Mouse (Mus musculus) lung, postnatal 0 days (tissue): Measurements from ENCODE around the gene Cox17. TPM values are rescaled to one million over a fixed set of nuclear protein-coding genes. Genes with fewer than 3 reads are reported as not detected.
"Not testable (repeated sequence)": the region's sequence is repeated elsewhere in the genome, so short reads cannot be mapped to it uniquely, and the experiment has no call there.

Experiments used
- ATAC-seq: fragments of 200-750 bp; cut with Nextera tagmentation; 2 replicates; pipeline ENCODE4 v1.8.0; 2017; ENCODE audit warnings: moderate library complexity
- DNase-seq: peaks from one replicate; pipeline ENCODE4 v3.0.0-alpha.2; 2016; ENCODE audit warnings: low spot score
- H3K27ac ChIP-seq: fragments of 300-500 bp; sonication (generic); 2 replicates; pipeline ENCODE4 v1.5.1; 2014; ENCODE audit warnings: antibody characterized with exemption, mild to moderate bottlenecking, low read length, mixed read lengths
- H3K27me3 ChIP-seq: fragments of 300-500 bp; sonication (generic); replicated peaks from 2 replicates; pipeline ENCODE4 v1.6.1; 2014; ENCODE audit warnings: low read length, mixed read lengths; ENCODE audit not compliant: insufficient read depth
- H3K36me3 ChIP-seq: fragments of 300-500 bp; sonication (generic); 2 replicates; pipeline ENCODE4 v1.6.1; 2014; ENCODE audit warnings: low read length, mixed read lengths; ENCODE audit not compliant: insufficient read depth
- H3K4me1 ChIP-seq: fragments of 300-500 bp; sonication (generic); 2 replicates; pipeline ENCODE4 v1.6.1; 2014; ENCODE audit warnings: antibody characterized with exemption, low read depth, low read length, mixed read lengths; ENCODE audit not compliant: insufficient read depth
- H3K4me2 ChIP-seq: fragments of 300-500 bp; sonication (generic); replicated peaks from 2 replicates; pipeline ENCODE4 v1.6.1; 2014; ENCODE audit warnings: low read depth, mild to moderate bottlenecking, low read length, moderate library complexity, mixed read lengths
- H3K4me3 ChIP-seq: fragments of 300-500 bp; sonication (generic); 2 replicates; pipeline ENCODE4 v1.5.1; 2014; ENCODE audit warnings: low read depth, low read length
- H3K9ac ChIP-seq: fragments of 300-500 bp; sonication (generic); replicated peaks from 2 replicates; pipeline ENCODE4 v1.6.1; 2014; ENCODE audit warnings: low read depth, mild to moderate bottlenecking
- H3K9me3 ChIP-seq: fragments of 300-500 bp; sonication (generic); 2 replicates; pipeline ENCODE4 v1.6.1; 2016; ENCODE audit warnings: low read length, mixed read lengths
- CTCF ChIP-seq: IDR thresholded peaks from 2 replicates; pipeline ENCODE4 v1.5.1; 2016; ENCODE audit warnings: antibody characterized with exemption, mild to moderate bottlenecking
- EP300 ChIP-seq: IDR thresholded peaks from 2 replicates; pipeline ENCODE4 v1.6.1; 2016; ENCODE audit warnings: antibody characterized with exemption, mild to moderate bottlenecking, control low read depth
- WGBS: fragments of 180-500 bp; shearing (Covaris S2); extraction: QIAGEN DNeasy Blood & Tissue Kit; methylation state at CpG from one replicate; pipeline ENCODE4 v1.1.7; 2014; 5-methylcytosine and 5-hydroxymethylcytosine counted together
- polyA plus RNA-seq: library from polyadenylated mRNA; unstranded; fragments of >200 nt; fragmentation: Nextera tagmentation; extraction: Ambion mirVana; gene quantifications from 2 replicates; pipeline ENCODE4 v1.2.1, GENCODE M21; 2015

The Cox17 gene
- polyA plus RNA-seq, 1 experiment from 2014 or later: 205 TPM

- Histone ChIP-seq H3K4me1 (no peaks in the 10 kb centered on the region), H3K27ac (no peak overlapping the region), H3K4me3 (no peak overlapping the region), H3K27me3 (no peaks in the 10 kb centered on the region), H3K9me3 (no peaks in the 10 kb centered on the region), H3K4me2 (no peak overlapping the region), H3K36me3 (no peaks in the 10 kb centered on the region), H3K9ac (no peak overlapping the region)
- ATAC-seq (no peak), DNase-seq (no peak)
- TF ChIP-seq EP300 (no peak), CTCF (no peak)
- 87% methylated on average over 11 of the region's 11 CpGs for WGBS
These were observed 19.9 kb upstream of the Cox17 start for GRCm38 (mm10) chr16:38326778-38327397.

GRCm38 (mm10) chr16:38329340-38329739, 17.5 kb upstream of the Cox17 start:
- H3K36me3 ChIP-seq: no peaks in the 10 kb centered on the region
- DNase-seq (no peak), ATAC-seq (no peak)
- peak; percentile 20; the same call in 1 of the 2 replicates for TF ChIP-seq CTCF
- no peak for TF ChIP-seq EP300
- H3K4me1 ChIP-seq: no peaks in the 10 kb centered on the region
- H3K27me3 ChIP-seq: no peaks in the 10 kb centered on the region
- no peak overlapping the region for H3K4me3 ChIP-seq
- no peak overlapping the region for H3K9ac ChIP-seq
- no peak overlapping the region for H3K4me2 ChIP-seq
- no peaks in the 10 kb centered on the region for H3K9me3 ChIP-seq
- 82% methylated on average over 3 of the region's 3 CpGs for WGBS
- H3K27ac ChIP-seq: no peak overlapping the region

GRCm38 (mm10) chr16:38334431-38334830, 12.4 kb upstream of the Cox17 start:
- 45% methylated on average over 6 of the region's 6 CpGs for WGBS
- no peak overlapping the region for H3K9ac ChIP-seq
- no peaks in the 10 kb centered on the region for H3K4me1 ChIP-seq
- ATAC-seq: no peak
- no peaks in the 10 kb centered on the region for H3K9me3 ChIP-seq
- no peak for DNase-seq
- H3K36me3 ChIP-seq: no peaks in the 10 kb centered on the region
- TF ChIP-seq CTCF (no peak), EP300 (no peak)
- H3K4me3 ChIP-seq: no peak overlapping the region
- no peaks in the 10 kb centered on the region for H3K27me3 ChIP-seq
- H3K4me2 ChIP-seq: no peak overlapping the region
- no peak overlapping the region for H3K27ac ChIP-seq

- not testable (repeated sequence) for ATAC-seq, H3K27me3 ChIP-seq, H3K4me3 ChIP-seq, H3K9ac ChIP-seq, H3K27ac ChIP-seq, H3K9me3 ChIP-seq, H3K36me3 ChIP-seq, H3K4me2 ChIP-seq, DNase-seq, H3K4me1 ChIP-seq
- 84% methylated on average over 4 of the region's 4 CpGs for WGBS
These were observed 8.7 kb upstream of the Cox17 start for GRCm38 (mm10) chr16:38338077-38338476.

- Histone ChIP-seq H3K27me3 (no peaks in the 10 kb centered on the region), H3K27ac (no peak within 1 kb of the TSS), H3K4me2 (peak within 1 kb of the TSS; percentile 53), H3K36me3 (no peaks in the 10 kb centered on the region), H3K9me3 (no peaks in the 10 kb centered on the region), H3K4me3 (peak within 1 kb of the TSS; percentile 23; the same call in 1 of the 2 replicates), H3K9ac (no peak within 1 kb of the TSS), H3K4me1 (0 out of 2 replicates have a peak, but pooled peaks cover 4% of the 10 kb centered on the region)
- WGBS: 10% methylated on average over 30 of the region's 30 CpGs
- peak; percentile 95 for DNase-seq
- TF ChIP-seq EP300 (no peak), CTCF (no peak)
- peak; percentile 93 for ATAC-seq
These were observed 5.1 kb upstream of the Cox17 start, which contains the start of gene Maats1 for GRCm38 (mm10) chr16:38341396-38342324. Maats1 (minus strand) TSS chr16:38342143.

GRCm38 (mm10) chr16:38344941-38345725, 1.7 kb upstream of the Cox17 start:
- H3K4me1 ChIP-seq: peaks cover 8% of the 10 kb centered on the region; the same call in 1 of the 2 replicates
- peak; percentile 87 for DNase-seq
- ATAC-seq: peak; percentile 22
- no peak overlapping the region for H3K27ac ChIP-seq
- no peaks in the 10 kb centered on the region for H3K27me3 ChIP-seq
- H3K4me2 ChIP-seq: no peak overlapping the region
- no peak overlapping the region for H3K4me3 ChIP-seq
- WGBS: 66% methylated on average over 3 of the region's 3 CpGs
- no peaks in the 10 kb centered on the region for H3K9me3 ChIP-seq
- TF ChIP-seq EP300: no peak
- peak; percentile 63 for TF ChIP-seq CTCF
- H3K9ac ChIP-seq: no peak overlapping the region
- no peaks in the 10 kb centered on the region for H3K36me3 ChIP-seq
